Mouse (Mus musculus) neural tube, embryonic 14.5 days (tissue): ENCODE data around the gene Nudt3. TPM values are rescaled to one million over a fixed set of nuclear protein-coding genes. Genes with fewer than 3 reads are reported as not detected.

ENCODE experiments used
- ATAC-seq: fragments of 200-750 bp; cut with Nextera tagmentation; 2 replicates; pipeline ENCODE4 v1.8.0; 2017; ENCODE audit warnings: low read depth, mild to moderate bottlenecking, moderate TSS enrichment, moderate library complexity
- H3K27ac ChIP-seq: fragments of 300-500 bp; sonication (generic); 2 replicates; pipeline ENCODE4 v1.5.1; 2014; ENCODE audit warnings: low read depth, mild to moderate bottlenecking, control low read depth, low read length, moderate library complexity, mixed read lengths
- H3K27me3 ChIP-seq: fragments of 300-500 bp; sonication (generic); 2 replicates; pipeline ENCODE4 v1.6.1; 2014; ENCODE audit warnings: low read length; ENCODE audit not compliant: control insufficient read depth, insufficient read depth
- H3K36me3 ChIP-seq: fragments of 300-500 bp; sonication (generic); 2 replicates; pipeline ENCODE4 v1.6.1; 2014; ENCODE audit warnings: low read length, mixed read lengths; ENCODE audit not compliant: control insufficient read depth, insufficient read depth
- H3K4me1 ChIP-seq: fragments of 300-500 bp; sonication (generic); 2 replicates; pipeline ENCODE4 v1.6.1; 2014; ENCODE audit warnings: low read length; ENCODE audit not compliant: control insufficient read depth, insufficient read depth
- H3K4me2 ChIP-seq: fragments of 300-500 bp; sonication (generic); 2 replicates; pipeline ENCODE4 v1.6.1; 2014; ENCODE audit warnings: mild to moderate bottlenecking, low read depth, low read length, control low read depth
- H3K4me3 ChIP-seq: fragments of 300-500 bp; sonication (generic); 2 replicates; pipeline ENCODE4 v1.5.1; 2014; ENCODE audit warnings: low read depth, low read length, control low read depth, mixed read lengths
- H3K9ac ChIP-seq: fragments of 300-500 bp; sonication (generic); replicated peaks from 2 replicates; pipeline ENCODE4 v1.6.1; 2014; ENCODE audit warnings: low read depth, mild to moderate bottlenecking, control low read depth, low read length, mixed read lengths
- H3K9me3 ChIP-seq: fragments of 300-500 bp; sonication (generic); 2 replicates; pipeline ENCODE4 v1.6.1; 2016; ENCODE audit warnings: low read length; ENCODE audit not compliant: control insufficient read depth
- WGBS: fragments of 180-500 bp; shearing (Covaris S2); extraction: QIAGEN DNeasy Blood & Tissue Kit; methylation state at CpG from one replicate; pipeline ENCODE4 v1.1.7; 2014; 5-methylcytosine and 5-hydroxymethylcytosine counted together
- polyA plus RNA-seq: library from polyadenylated mRNA; unstranded; fragments of >200 nt; fragmentation: Nextera tagmentation; extraction: Ambion mirVana; gene quantifications from 2 replicates; pipeline ENCODE4 v1.2.1, GENCODE M21; 2014

The Nudt3 gene
- 74.8 and 125 TPM in 2 replicates for polyA plus RNA-seq

DNA sequence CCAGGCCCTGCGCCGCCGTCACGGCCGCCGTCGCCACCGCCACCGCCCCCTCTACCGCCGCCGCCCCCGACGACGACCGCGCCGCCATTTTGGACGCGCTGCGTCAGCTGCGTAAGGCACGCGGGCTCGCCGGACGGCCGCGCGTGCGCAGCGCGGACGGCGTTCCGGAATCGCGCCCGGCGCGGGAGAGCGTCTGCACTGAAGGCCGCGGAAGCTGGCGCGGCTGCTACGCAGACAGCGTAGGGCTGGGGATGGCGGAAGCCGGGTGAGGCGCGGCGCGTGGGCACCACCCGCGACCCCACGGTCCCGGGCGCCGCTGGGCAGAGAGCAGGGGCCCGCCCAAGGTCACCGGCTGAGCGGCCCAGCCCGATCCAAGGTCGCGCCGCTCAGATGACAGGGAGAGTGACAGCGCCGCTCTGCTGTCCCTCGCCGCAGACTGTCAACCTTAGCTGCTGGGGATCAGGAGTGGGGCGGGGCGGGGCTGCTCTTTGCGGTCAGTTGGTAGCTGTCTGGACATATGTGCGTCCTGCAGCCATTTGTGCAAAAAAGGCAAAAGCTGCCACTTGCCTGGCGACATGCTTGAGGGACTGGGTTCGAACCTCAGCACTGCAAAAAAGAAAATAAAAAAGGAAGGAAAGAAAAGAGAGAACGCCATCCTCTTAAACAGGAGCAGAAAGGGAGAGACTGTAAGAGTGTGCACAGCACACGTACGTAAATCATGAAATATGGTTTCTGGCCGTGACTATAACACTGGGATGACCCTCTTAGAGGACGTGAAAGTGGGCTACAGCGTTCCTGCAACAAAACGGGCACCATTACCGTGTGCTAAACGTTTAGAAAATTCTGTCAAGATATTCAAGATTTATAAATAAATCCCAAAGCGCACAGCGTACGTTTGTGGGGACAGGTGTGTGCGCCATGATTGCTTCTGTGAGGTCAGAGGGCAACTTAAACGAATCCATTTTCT, at the start of gene Nudt3:
Gene Nudt3, minus strand, starts transcription at position 136 of the 967 bp plus-strand sequence.
- Histone ChIP-seq H3K9ac (peak within 1 kb of the TSS; percentile 100), H3K4me3 (peak within 1 kb of the TSS; percentile 95), H3K4me2 (peak within 1 kb of the TSS; percentile 75), H3K27ac (peak within 1 kb of the TSS; percentile 99), H3K36me3 (no peaks in the 10 kb centered on the region), H3K9me3 (no peaks in the 10 kb centered on the region), H3K27me3 (no peaks in the 10 kb centered on the region), H3K4me1 (peaks cover 26% of the 10 kb centered on the region)
- peak; percentile 88 for ATAC-seq
- 6% methylated on average over 91 of the region's 91 CpGs for WGBS

DNA sequence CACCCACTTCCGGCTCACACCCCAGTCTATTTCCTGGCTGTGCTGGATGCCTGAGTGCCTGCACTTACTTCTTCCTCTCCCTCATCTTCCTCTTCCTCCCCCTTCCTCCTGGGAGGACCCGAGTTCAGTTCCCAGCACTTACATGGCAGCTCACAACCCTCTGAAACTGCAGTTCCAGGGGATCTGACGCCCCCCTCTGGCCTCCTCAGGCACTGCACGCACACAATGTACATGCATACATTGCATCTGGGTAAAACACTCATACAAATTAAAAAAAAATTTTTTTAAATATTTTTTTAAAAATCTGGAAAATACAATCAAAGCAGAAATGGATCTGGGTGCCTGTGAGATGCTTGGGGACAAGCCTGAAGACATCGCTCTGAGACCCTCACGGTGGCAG, 48.4 kb upstream of the Nudt3 start:
- Histone ChIP-seq H3K4me3 (no peak overlapping the region), H3K27me3 (no peaks in the 10 kb centered on the region), H3K4me2 (no peak overlapping the region), H3K36me3 (no peaks in the 10 kb centered on the region), H3K27ac (no peak overlapping the region), H3K9me3 (no peaks in the 10 kb centered on the region), H3K4me1 (no peaks in the 10 kb centered on the region), H3K9ac (no peak overlapping the region)
- ATAC-seq: no peak
- 81% methylated on average over 6 of the region's 6 CpGs for WGBS

DNA sequence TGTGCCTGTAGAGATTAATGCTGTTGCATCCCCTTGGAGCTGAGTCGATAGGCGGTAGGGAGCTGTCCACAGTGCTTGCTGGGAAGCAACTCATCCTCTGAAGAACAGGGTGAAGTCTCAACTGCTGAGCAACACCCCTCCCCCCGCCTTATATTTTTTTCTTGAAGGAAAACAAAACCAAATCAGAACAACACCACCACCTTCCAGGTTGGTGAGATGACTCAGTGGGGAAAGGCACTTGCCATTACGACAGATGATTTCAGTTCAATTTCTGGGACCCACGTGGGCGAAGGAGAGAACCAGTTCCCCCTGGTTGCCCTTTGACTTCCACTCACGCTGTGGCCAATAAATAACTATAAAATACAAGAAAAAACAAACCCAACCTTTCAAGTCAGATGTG, 35.5 kb upstream of the Nudt3 start:
- ATAC-seq: no peak
- Histone ChIP-seq H3K27me3 (no peaks in the 10 kb centered on the region), H3K36me3 (no peaks in the 10 kb centered on the region), H3K4me3 (no peak overlapping the region), H3K27ac (no peak overlapping the region), H3K9ac (no peak overlapping the region), H3K9me3 (no peaks in the 10 kb centered on the region), H3K4me2 (no peak overlapping the region), H3K4me1 (peaks cover 7% of the 10 kb centered on the region; the same call in 1 of the 2 replicates)
- WGBS: 65% methylated on average over 7 of the region's 7 CpGs

- Histone ChIP-seq H3K27me3 (no peaks in the 10 kb centered on the region), H3K27ac (no peak overlapping the region)
- WGBS: 76% methylated on average over 8 of the region's 8 CpGs
Measured at GRCm38 (mm10) chr17:27657123-27657522, 33.8 kb upstream of the Nudt3 start.

DNA sequence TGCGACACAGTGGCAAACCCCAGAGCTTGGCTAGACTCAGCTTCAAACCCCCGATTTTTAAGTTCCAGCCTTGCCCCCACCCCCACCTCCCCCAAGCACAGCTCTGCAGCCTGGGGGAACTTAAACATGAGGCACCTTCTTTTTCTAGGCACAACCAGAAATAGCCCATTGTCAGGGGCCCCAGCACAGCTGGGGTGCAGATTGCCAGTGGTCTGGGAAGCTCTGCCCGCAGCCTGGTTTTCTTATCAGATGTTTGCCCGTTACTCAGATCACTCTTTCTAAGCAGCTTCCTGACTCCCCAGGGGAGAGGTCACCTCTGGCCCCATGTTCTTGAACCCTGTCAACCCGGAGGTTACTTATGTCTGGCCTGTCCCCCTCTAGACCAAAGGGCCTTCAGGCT, 33.1 kb upstream of the Nudt3 start:
- H3K9me3 ChIP-seq: no peaks in the 10 kb centered on the region
- peak overlapping the region; percentile 71 for H3K9ac ChIP-seq
- no peaks in the 10 kb centered on the region for H3K27me3 ChIP-seq
- H3K27ac ChIP-seq: no peak overlapping the region
- H3K4me2 ChIP-seq: peak overlapping the region; percentile 68
- WGBS: 15% methylated on average over 5 of the region's 5 CpGs
- no peak for ATAC-seq
- peaks cover 7% of the 10 kb centered on the region; the same call in 1 of the 2 replicates for H3K4me1 ChIP-seq
- no peaks in the 10 kb centered on the region for H3K36me3 ChIP-seq
- H3K4me3 ChIP-seq: peak overlapping the region; percentile 66

More at GRCm38 (mm10) chr17:27657123-27657522, 33.8 kb upstream of the Nudt3 start:
- H3K9ac ChIP-seq: no peak overlapping the region
- peak overlapping the region; percentile 68; the same call in 1 of the 2 replicates for H3K4me2 ChIP-seq
- no peak for ATAC-seq
- no peaks in the 10 kb centered on the region for H3K36me3 ChIP-seq
- H3K4me3 ChIP-seq: no peak overlapping the region; the same call in 1 of the 2 replicates
- peaks cover 7% of the 10 kb centered on the region; the same call in 1 of the 2 replicates for H3K4me1 ChIP-seq
- no peaks in the 10 kb centered on the region for H3K9me3 ChIP-seq

GRCm38 (mm10) chr17:27656011-27656399, 32.7 kb upstream of the Nudt3 start:
- peaks cover 7% of the 10 kb centered on the region; the same call in 1 of the 2 replicates for H3K4me1 ChIP-seq
- H3K27ac ChIP-seq: peak overlapping the region; percentile 70; the same call in 1 of the 2 replicates
- H3K27me3 ChIP-seq: no peaks in the 10 kb centered on the region
- peak overlapping the region; percentile 71 for H3K9ac ChIP-seq
- peak overlapping the region; percentile 66 for H3K4me3 ChIP-seq
- H3K4me2 ChIP-seq: peak overlapping the region; percentile 68
- H3K9me3 ChIP-seq: no peaks in the 10 kb centered on the region
- ATAC-seq: peak; percentile 32; the same call in 1 of the 2 replicates
- H3K36me3 ChIP-seq: no peaks in the 10 kb centered on the region
- WGBS: 4% methylated on average over 14 of the region's 14 CpGs

DNA sequence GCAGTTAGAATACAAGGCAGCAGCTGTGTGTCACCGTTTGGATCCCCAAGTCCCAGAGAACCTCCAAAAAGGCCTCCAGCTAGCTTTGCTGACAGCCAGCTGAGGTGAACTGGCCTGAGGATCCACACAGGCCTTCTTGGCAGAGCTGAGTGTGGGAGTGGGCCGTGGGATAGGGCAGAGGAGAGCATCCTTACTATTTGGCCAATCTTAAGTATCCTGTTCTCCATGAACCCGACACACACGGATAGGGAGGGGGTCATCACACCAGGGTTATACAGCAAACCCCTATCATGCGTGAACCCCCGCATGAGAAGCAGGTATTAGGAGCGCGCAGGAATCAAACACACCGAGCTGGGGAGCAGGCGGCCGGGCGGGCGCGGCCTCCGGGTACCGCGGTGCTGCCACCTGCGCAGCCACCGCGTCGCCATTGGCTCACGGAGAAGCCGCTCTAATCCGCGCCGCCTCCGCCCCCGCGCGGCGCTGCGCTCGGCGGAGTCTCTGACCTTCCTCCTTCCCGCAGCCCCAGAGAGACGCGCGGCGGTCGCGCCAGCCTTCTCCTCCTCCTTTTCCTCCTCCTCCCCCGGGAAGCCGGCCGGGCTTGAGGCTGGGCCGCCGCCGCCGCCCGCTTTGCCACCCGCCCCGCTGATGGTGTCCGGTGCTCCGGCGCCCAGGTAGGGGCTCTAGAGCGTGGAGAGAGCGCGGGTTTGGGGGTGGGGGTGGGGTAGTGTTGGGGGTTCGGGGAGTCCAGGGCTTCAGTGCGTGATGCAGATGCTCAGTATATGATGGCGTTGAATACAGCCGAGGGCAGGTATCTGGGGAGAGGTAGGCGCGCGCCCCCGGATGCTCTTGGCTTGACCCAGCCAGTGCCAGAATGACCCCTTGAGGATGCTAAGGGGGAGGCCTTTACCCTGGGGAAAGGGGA, 32.1 kb upstream of the Nudt3 start, which contains the start of gene Pacsin1:
Gene Pacsin1, plus strand, starts transcription at position 421 of the 922 bp plus-strand sequence.
- peak within 1 kb of the TSS; percentile 68 for H3K4me2 ChIP-seq
- WGBS: 2% methylated on average over 48 of the region's 65 CpGs

GRCm38 (mm10) chr17:27653253-27653959, 30.1 kb upstream of the Nudt3 start:
- H3K4me1 ChIP-seq: peaks cover 7% of the 10 kb centered on the region; the same call in 1 of the 2 replicates
- no peaks in the 10 kb centered on the region for H3K36me3 ChIP-seq
- H3K4me2 ChIP-seq: no peak overlapping the region
- H3K27ac ChIP-seq: no peak overlapping the region
- no peaks in the 10 kb centered on the region for H3K27me3 ChIP-seq
- 51% methylated on average over 10 of the region's 10 CpGs for WGBS
- H3K9ac ChIP-seq: no peak overlapping the region
- no peaks in the 10 kb centered on the region for H3K9me3 ChIP-seq
- ATAC-seq: no peak
- no peak overlapping the region for H3K4me3 ChIP-seq

More for the DNA sequence above, 32.1 kb upstream of the Nudt3 start, which contains the start of gene Pacsin1:
- Histone ChIP-seq H3K4me1 (peaks cover 7% of the 10 kb centered on the region; the same call in 1 of the 2 replicates), H3K27me3 (no peaks in the 10 kb centered on the region), H3K36me3 (no peaks in the 10 kb centered on the region), H3K9me3 (no peaks in the 10 kb centered on the region), H3K27ac (peak within 1 kb of the TSS; percentile 70; the same call in 1 of the 2 replicates), H3K4me3 (peak within 1 kb of the TSS; percentile 66), H3K9ac (peak within 1 kb of the TSS; percentile 71)
- peak; percentile 88 for ATAC-seq
